Mouse (Mus musculus): ENCODE results near the gene Megf11. TPM values are rescaled to one million over a fixed set of nuclear protein-coding genes. Genes with fewer than 3 reads are reported as not detected.

Megf11 gene
- total RNA-seq, 2 experiments from 2014 or later = 16.3 to 16.7 TPM

DNA sequence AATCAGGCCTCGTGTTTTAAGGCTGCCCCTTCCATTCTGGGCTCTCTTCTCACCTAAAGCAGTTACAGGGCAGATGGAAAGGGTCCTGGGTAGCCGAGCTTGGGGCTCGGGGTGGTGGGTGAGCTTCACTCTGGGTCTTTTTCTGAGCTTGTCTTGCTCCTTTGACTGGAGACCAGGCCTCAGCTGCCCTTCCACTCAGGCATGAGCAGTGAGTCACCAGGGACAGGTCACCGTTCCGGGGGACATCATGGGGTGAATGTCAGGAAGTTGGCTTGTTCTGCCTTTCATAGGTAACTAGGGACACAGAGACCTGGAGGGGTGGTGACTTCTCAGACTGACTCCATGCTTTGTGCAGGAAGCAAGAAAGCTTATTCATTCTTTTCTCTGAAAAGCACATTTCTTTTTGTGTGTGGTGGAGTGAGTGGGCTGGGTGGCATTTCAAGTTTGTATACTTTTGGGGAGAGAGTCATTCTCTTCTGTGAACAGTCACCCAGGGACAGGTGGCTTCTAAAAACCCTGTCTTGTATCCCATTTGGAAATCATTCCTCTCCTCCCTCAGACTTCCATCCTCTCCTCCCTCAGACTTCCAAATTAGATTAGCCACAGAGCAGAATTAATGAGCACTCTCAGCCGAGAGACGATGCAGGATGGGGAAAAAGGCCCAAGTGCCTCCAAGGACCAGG, 10.0 kb downstream of the Megf11 start:
- DNase-seq = no peak

DNA sequence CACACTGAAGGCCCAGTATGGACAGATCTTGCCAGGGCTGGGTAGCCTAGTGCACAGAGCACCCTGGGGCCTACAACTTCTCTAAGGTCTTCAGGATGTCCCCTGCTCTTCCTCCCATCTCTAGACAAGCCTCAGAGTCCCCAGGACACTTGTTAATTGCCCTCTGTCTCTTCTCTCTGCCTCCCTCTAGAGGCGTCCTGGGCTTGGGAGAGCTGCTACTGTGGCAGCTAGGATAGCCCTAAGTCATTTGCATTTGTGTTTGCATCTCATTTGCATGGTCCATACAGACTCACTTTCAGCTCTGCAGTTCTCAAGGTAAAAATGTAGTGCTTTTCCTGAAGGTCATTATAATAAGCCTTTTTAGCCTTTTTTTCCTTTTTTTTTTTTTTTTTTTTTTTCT, 11.7 kb downstream of the Megf11 start:
- DNase-seq = no peak

DNA sequence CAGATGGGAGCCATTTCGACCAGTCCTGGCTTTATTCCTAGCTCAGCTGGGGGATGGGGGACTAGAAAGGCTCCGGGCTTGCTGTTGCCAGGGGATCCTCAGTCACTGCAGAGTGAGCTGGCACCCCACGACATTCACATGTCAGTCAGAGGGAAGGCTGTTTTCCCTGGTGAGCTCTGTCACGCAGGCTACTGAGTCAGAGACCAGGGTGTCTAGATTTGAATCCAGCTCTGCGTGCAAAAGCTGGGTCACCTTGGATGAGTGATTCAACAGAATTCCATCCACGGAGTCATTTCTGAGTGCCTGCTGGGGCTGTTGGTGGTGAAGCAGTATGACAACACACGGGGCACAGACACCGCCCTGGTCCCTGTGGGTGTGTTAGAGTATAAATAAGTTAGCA, 13.7 kb downstream of the Megf11 start:
- DNase-seq = no peak

DNA sequence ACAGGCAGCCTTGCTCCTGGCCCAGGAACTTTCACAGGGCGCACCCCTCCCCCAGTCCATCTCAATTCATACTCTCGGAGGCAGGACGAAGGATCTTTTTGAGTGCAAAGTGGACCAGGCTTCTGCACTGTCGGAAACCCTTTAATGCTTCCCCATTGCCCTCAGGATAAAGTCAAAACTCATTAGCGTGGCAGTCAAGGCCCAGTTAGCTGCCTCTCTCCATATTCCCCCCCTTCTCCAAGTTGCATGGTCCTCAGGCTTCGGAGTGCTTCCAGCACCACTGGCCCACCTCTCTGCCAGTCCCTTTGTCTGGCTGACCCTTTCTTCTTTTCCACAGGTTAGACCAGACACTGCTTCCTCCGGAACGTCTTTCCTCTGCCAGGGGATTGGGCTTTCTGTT, 16.7 kb downstream of the Megf11 start:
- no peak for DNase-seq

DNA sequence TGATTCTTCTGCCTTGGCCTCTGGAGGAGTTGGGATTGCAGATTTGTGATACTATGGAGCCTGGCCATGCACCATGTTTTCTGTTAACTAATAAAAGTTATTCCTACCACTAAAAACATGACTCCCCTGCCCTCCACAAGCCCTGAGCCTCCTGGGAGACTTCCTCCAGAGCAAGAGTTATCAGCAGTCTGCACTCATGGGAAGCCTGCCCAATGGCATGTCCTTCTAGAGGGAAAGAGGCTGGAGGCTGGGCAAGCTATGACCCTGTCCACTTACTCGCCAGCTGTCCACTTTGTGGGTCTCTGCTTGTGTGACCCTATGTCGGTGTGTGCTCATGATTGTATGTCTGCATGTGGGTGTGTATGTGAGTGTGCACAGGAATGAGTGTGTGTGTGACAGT, 21.4 kb downstream of the Megf11 start:
- no peak for DNase-seq

DNA sequence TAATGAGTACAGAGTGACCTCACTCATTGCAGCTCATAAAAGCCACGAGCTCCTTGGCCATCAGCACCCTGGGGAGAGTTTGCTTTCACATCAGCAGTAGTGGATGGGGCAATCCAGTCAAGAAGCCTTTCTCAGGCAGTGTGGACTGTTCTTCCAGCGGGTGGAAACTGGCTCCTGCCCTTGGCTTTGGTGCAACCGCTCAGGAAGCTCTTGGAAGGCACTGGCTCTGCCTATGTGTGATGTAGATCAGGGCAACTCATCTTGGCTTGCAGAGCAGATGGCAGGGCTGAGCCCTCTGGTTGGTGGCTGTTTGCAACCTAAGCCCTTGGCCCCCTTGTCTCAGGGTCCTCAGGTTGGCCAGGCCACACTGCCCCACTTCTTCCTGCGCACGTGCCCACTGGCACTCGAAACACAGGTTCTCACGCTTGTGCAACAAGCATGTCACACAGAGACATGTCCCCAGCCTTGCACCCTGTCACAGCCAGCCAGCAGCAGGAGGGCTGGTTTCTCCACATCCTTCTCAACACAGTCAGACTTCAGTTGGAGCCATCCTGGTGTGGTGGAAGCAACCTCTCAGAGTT, 22.1 kb downstream of the Megf11 start:
- DNase-seq = no peak

DNA sequence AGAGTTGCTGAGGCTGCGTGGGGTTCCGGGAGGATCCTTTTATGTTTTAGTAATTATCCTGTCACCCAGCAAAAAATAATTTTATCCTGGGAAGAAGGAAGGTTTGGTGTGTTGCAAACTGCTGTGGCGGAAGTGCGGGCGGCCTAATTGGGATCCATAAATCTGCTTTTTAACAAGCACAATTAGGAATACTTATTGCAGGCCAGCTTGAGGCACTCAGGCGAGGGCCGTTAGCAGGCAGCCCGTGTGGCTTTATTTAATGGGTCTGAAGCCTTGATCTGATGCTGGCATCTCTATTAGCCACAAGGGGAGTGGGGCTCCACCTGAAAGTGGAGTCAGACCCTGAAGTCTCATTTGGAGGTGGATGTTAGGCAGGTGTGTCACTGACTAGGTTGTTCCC, 23.4 kb downstream of the Megf11 start:
- DNase-seq = no peak

DNA sequence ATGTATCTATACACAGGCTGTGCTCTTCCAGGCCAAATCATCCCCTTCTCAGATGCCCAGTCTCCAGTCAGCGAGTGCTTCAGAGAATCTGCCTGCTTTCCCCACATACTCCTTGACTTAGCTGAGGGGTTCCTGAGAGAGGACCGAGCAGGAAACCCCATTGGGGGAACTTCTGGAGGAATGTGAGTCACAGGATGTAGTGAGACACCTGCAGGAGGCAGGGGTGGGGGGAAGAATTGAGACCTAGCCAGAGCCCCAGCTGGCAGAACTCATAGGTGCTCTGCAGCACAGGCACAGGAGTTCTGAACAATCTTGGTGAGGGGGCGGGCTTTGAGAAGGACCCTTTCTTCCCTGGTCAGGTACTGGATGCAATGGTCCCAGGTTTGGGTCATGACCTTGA, 35.0 kb downstream of the Megf11 start:
- DNase-seq = no peak

DNA sequence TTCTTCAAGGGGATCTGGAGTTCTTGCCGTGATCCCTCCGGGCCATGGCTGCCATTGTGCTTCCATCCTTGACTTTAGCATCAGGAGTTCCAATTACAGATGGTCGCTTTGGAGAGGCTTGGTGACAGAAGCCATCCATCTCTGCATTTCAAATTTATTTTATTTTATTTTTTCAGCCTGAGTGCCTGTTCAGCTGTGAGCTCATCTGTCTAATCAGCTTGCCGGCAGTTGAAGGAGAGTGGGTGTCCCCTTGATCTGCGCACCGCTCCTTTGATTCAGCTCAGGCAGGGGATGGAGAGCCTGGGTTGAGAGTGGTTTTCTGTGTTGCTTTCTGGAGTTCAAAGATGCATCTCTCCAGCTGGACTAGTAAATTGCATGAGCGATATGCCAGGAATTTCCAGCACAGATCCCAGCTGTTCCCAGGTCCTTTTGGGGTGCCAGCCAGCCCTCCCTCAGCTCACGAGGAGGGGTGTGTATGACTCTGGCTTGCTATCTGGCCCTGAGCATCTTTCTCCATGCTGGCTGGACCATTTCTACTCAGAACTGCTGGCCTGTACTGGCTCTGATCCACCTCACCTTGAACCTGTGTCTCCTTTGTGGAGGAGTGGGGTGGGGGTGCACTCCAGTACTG, 36.7 kb downstream of the Megf11 start:
- DNase-seq = peak; percentile 30 to 36

DNA sequence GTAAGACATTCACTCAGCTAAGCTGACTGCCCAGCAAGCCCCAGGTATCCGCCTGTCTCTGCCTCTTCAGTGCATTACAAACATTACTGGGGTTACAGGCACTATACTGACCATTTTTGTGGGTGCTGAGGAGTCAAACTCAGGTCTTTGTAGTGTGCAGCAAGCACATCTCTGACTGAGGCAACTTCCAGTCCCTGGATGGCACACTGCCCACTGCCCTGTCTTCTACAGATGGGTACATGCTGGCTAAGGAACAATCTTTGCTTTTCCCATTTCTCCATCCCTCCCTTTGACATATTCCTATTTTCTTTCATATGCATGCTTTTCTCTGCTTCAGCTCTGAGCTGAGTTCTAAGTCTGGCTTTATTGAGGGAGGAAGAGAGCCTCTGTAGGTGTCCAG, 38.5 kb downstream of the Megf11 start:
- no peak for DNase-seq

DNA sequence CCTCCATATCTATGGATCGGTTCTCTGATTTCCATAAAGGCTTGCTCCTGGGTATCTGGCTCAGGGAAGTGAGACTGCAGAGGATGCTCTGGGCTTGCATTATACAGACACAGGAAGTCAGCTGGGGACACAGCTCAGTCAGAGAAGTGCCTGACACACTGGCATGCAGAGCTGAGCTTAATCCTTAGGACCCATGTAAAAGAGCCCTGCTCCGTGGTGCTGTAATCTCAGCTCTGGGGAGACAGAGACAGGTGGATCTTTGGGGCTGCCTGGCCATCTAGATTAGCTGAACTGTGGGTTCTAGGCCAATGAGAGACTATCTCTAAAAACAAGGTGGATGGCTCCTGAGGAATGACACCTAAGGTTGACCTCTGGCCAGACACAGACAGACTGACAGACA, 50.7 kb downstream of the Megf11 start:
- DNase-seq = no peak

DNA sequence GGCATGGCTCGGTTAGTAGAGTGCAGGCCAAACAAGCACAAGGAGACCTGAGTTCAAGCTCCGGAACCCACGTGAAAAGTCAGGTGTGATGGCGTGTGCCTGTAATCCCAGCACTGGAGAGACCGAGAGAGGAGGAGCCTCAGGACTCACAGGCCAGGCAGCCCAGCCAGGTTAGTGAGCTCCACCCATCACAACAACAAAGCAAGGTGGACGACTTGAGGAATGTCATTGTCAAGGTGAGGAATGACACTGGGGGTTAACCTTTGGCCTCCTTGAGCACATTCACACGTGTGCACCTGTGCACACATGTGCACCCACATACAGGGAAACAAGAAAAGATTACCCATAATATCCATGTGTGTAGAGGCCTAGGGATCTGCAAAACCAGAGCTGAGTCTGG, 54.7 kb downstream of the Megf11 start:
- DNase-seq = no peak

DNA sequence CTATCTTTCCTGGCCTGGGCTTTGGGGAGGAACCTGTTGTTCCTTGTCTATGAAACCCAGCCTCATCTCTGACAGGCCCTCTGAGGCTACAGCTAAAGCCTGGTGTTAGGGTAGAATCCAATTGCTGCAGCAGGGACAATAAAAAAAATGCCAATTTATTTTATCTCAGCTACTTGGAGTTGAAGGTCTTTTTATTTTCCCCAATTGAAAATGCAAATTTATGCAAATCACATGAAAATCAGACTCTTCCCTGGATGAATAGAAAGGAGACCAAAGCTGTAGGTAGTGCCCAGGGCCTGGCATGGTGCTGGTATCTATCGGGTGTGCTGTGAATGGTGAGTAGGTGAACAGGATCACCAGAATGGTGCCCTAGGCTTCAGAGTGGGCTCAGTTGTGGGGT, 60.6 kb downstream of the Megf11 start:
- DNase-seq = no peak

DNA sequence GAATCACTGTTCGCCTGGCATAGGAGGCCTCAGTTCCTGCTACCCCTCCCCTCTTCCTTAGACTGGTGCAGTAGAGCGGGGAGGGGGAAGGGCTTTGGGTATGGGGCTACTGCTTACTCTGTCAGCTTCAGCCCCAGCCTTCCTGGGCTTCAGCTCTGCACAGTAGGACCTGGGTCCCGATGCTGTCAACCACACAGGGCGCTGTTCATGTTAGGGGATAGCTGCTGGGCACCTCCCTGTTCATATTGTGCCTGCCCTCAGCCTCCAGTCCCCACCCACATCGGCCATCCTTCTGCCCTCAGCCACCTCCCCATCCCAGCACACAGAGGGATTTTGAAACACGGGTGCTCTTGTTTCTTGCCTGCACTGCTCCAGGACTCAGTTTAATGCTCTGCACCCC, 61.6 kb downstream of the Megf11 start:
- DNase-seq = no peak

DNA sequence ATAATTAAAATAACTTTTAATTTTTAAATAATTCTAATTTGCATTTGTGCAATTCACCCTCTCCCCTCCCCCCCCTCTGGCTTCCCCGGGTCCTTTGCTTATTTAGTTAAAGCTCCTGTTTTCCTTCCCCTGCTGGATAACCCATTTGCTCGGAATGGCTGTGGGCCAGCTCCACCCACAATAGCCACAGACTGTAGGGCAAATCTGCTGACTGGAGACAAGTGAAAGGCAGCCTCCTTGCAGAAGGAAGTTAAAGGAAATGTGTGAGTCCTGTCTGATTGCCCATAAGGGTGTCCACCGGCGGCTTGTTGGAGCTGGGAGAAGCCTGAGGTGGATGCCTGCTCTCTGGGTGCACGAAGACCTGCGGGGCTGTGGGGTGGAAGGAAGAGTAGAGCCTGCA, 62.1 kb downstream of the Megf11 start:
- peak; percentile 39 to 42 for DNase-seq

DNA sequence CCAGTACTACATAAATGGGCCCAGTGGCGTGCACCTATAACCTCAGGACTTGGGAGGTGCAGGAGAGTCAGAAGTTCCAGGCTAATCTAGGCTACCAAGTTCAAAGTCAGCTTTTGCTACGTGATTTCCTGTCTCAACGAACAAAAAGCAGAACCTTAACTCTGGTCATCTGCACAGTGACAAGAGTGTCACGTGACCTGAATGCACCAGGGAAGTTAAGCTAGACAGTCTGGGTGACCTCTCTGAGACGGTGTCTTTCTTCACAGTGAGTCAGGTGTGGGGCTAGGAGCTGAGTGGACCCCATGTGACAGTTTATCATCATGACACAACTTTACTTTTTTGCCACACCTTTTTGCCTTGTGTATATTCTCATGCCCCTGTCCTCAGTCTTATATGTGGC, 67.3 kb downstream of the Megf11 start:
- no peak for DNase-seq

DNA sequence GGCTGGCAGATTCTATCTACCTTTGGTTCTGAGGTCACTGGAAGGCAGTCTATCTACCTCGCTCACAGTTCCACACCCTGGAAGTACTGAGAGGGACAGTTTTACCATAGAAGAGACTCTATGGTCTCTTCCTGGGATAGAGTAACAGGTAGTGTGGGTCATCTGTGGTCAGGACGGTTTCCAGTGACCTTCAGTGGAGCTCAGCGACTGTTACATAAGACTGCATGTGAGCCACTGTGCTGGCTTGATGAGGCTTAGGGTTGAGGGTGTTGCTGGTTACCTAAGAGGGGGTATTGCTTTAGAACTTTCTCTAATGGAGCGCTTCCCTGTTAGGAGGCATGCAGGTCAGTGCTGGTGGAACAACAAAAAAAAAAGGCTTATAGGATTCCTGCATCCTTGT, 68.8 kb downstream of the Megf11 start:
- no peak for DNase-seq

DNA sequence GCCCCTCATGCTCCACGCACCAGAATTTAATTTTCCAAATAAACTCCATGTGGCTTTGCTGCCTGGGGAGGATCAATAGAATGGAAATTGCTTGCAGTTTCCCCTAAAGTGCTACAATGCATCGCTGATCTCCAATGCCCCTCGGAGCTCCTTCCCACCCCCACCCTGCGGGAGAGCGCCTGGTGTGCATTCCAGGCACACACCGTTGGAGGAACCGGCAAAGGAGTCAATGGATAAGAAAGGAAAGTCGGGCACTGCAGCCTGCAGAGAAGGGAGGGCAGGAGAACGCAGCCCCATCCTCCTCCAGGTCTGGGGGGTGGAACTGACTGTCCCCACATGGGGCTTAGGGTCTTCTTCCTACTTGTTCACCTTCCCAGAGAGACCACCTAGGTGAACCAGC, 70.5 kb downstream of the Megf11 start:
- no peak for DNase-seq

DNA sequence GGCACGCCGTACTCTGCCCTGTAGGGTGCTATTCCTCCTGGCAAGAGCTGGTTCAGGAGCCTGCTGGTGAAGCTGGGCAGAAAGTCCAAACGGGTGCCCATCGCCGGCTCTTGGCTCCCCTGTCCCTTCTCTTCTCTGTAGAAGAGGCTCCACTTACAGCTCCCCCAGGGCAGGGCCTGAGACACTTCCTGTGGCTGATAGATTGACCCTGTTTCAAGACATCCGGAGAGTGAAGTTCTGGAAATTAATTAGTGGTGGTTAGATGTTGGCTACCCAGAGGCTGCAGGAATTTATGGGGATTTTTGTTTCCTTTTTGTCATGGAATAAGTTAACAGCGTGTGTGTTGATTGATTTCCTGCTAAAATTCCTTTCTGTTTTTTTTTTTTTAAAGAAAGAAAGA, 72.2 kb downstream of the Megf11 start:
- no peak for DNase-seq

DNA sequence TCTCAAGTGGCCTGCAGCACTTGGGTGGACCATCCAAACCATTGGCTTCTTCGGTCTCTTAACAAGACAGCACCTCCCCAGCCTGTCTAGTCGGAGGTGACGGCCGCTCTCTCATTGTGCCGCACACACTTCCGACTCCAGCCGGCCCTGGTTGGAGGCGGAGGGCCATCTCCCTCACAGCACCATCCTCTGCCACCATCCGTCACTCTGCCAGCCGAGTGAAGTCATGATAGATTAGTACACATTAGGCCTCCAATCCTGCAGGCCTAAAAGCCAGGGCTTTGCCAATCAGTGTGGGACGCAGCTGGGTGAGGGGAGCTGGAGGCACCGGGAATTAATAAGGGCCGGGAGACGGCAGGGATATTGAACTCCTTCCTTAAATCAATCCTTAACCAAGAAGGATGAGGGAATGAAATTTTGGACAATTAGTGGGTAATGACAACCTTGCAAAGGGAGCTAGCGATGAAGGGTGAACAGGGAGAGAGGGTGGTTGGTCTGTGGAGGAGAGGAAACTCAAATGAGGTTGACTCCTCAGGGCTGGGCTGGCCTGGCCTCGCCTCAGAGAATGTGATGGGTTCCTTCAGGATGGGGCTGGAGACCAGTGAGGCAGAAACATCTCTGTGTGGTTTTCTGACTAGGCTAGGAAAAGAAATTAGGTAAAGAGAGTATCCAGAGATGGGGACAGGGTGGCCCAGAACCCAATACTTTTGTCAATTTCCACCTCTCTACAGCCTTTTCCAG, 76.3 kb downstream of the Megf11 start:
- no peak for DNase-seq

DNA sequence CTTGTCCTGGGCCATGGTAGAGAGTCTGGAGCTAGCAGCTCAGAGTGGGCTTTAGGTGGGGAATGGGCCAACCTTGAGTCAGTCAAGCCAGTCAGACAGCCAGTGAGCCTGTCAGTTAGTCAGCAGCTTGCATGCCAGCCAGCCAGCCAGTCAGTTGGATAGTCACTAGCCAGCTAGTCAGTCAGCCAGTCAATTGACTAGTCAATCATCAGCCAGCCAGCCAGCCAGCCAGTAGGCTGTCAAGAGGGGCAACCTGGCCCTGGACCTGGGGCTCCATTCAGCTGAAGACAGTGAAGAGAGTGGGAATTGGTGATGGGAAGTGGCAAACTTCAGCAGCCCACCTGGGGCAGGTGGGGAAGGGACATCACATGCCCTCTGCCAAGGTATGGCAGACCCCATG, 77.4 kb downstream of the Megf11 start:
- DNase-seq = no peak

DNA sequence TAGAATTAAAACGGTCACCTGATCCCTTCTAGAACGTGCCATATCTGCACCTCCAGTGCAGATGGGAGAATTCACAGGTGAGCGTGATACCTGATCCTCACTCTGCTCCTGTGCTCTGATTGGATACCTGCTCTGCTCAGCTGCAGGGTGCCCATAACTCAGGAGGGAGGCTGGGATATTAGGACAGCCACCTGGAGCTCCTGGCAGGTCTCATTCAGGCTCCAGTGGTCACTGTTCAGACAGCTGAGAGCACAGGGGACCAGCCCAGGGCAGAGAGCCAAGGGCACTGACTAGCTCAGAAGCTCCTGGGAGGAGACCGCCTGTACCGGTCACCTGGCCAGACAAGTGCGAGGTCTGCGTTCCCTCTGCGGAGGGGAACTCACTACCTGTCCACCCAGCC, 80.7 kb downstream of the Megf11 start:
- DNase-seq = no peak

DNA sequence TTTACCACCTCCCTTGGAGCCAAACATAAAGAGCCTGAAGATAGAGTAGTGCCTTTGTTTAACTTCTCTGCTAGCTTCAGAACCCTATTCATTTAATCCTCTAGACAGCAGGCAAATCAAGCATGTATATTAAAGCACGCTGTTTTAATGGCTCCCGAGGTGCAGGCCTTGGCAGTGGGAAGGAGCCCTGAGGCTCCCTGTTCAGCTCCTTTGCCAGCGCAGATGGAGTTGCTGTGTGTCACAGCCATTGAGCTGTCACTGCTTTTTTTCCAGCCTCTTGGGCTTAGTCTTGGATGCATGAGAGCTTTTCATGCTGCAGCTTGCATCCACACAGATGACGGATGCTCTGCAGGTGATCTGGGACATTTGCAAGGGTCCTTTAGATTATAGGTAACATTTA, 81.1 kb downstream of the Megf11 start:
- DNase-seq = no peak

DNA sequence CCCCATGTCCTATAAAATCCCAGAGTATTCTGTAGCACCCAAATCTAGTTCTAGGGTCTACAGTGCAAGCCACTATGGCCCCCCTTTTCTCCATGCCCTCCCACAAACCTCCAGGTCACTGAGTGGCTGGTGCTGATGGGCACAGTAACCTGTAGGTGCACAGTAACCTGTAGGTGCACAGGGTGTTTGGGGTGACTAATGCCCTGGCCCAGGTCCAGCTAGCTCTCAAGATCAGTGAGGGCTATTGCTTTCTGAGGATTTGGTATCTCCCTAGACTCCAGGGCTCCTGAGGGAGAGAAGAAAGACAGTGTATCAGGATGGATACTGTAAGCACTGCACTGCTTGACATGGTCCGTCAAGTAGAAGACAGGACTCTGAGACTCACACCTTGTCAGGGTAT, 85.4 kb downstream of the Megf11 start:
- no peak for DNase-seq

Data from layer of hippocampus, postnatal 36 days (tissue).